1 mouse cellular context compared by ENCODE assay signal in the genomic region with DNA sequence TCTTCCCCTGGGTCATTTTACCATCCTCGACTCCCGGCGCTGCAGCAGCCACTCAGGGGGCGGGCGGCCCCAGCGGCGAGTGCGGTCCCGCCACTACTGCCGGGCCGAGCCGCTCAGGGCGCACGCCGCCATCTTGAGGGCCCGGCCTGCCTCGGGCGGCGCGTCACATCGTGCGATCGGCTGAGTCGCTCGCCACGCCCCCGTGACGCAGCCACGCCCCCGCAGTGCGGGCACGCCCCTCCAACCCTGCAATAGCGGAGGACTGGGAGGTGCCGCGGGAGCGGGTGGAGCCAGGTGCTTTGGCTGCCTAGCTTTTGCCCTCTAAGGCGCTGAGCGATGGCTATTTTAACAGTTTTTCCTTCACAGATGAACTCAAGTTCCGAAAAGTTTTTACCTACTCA.
TF ChIP-seq lines count a peak whose summit lies in the region.

TSS of gene Mfsd14a (minus strand) at position 215 of the 401 bp plus-strand sequence.

TF ChIP-seq in MEL, 35 proteins besides CTCF, POLR2A, EP300 and RAD21 (continued from another document):
- TF ChIP-seq TCF12 (IDR thresholded peaks at IDR 0.05; ENCODE audit: low read depth, low read length) (peak; percentile 71), NRF1 (IDR thresholded peaks at IDR 0.05; ENCODE audit: insufficient read depth, low read depth, low read length, poor library complexity, severe bottlenecking) (peak; percentile 41; the same call in 1 of the 2 replicates), KAT2A (conservative IDR thresholded peaks at IDR 0.05; ENCODE audit: low read depth, low read length) (no peak; the same call in 1 of the 2 replicates), NELFE (IDR thresholded peaks at IDR 0.05; ENCODE audit: low read depth, low read length) (peak; percentile 87), BHLHE40 (IDR thresholded peaks at IDR 0.05; ENCODE audit: borderline replicate concordance, low read depth, low read length) (no peak), ETS1 (IDR thresholded peaks at IDR 0.05; ENCODE audit: low read depth, low read length) (no peak), ELF1 (IDR thresholded peaks at IDR 0.05; ENCODE audit: low read depth, low read length) (no peak), TBP (IDR thresholded peaks at IDR 0.05; ENCODE audit: low read depth, low read length) (peak; percentile 45; the same call in 1 of the 2 replicates)
